Mouse (Mus musculus) lung, postnatal 0 days (tissue): Measurements from ENCODE around the gene Actl6a.

Experiments used
- CTCF ChIP-seq: IDR thresholded peaks from 2 replicates; pipeline ENCODE4 v1.5.1; 2016; ENCODE audit warnings: antibody characterized with exemption, mild to moderate bottlenecking
- EP300 ChIP-seq: IDR thresholded peaks from 2 replicates; pipeline ENCODE4 v1.6.1; 2016; ENCODE audit warnings: antibody characterized with exemption, mild to moderate bottlenecking, control low read depth

- no peak for TF ChIP-seq CTCF
- no peak for TF ChIP-seq EP300
These were observed 57.8 kb downstream of the Actl6a start for GRCm38 (mm10) chr3:32763902-32764301.
